Mouse (Mus musculus): Measurements from ENCODE around the gene Mfap3l.
"Not testable (repeated sequence)": the region's sequence is repeated elsewhere in the genome, so short reads cannot be mapped to it uniquely, and the experiment has no call there.

The Mfap3l gene

DNA sequence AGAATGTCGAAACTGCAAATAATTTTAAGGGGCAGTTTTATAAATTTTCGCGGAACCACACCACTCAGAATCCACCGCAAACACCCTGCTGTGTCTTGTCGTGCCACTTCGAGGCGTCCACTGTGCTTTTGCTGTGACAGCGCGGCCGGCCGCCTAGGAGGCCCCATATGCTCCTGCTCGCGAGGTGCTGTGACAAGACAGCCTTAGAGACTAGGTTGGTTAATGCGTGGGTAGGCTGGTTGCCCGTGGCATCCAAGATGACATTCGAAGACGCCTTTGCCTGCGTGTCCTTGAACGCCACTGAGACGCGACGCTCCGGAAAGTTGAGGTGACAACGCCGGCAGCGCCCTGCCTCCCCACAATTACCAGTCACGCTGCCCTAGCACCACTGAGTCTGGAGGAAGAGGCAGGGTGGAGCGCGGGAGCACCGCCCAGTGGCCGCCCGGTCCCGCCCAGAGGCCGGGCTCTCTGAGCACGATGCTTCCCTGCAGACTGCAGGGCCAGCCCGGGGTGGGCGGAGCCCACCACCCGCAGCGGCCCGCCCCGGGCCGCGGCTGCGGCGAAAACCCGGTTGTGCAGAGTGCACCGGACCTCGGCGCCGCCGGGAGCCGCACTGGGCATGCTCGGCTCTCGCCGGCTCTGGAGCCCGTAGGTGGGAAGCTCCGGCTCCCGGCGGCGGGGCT lies at the start of gene Mfap3l:
Gene Mfap3l, plus strand, starts transcription at position 578 of the 683 bp plus-strand sequence.
- peak; percentile 86 for DNase-seq (ENCODE audit: low spot score)

GRCm38 (mm10) chr8:60583369-60583768 lies 49.3 kb upstream of the Mfap3l start:
- no peak for DNase-seq (ENCODE audit: low spot score)

DNA sequence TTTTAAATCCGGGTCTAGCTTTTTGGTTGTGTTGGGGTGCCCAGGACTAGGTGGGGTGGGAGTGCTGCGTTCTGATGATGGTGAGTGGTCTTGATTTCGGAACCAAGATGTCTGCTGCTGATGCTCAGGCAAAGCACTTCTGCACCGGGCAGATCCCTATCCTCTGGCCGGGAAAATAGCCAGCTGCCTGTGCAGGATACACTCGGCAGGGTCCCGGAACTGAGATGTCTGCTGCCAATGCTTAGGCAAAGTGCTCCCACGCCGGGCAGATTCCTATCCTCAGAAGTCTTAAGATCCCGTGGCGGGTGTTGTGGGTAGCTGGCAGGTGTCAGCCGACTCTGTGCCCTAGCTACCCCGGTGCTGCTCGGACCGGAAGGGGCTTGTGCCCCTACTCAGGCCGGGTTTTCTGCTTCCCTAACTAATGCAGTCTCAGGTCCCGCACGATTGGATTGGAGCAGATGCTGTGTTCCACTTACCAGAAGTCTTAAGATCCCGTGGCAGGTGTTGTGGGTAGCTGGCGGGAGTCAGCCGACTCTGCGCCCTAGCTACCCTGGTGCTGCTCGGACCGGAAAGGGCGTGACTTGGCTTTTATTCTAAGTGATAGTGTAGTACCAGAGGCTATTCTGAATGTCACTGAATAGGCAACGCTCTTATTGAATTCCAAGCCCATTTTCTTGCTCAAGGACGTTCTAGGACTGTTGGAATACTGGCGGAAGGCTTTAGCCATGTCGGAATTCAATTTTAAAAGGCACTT lies 41.1 kb upstream of the Mfap3l start:
- DNase-seq (ENCODE audit: low spot score) = not testable (repeated sequence)

GRCm38 (mm10) chr8:60594761-60595160 lies 37.9 kb upstream of the Mfap3l start:
- peak; percentile 21 for DNase-seq (ENCODE audit: low spot score)

DNA sequence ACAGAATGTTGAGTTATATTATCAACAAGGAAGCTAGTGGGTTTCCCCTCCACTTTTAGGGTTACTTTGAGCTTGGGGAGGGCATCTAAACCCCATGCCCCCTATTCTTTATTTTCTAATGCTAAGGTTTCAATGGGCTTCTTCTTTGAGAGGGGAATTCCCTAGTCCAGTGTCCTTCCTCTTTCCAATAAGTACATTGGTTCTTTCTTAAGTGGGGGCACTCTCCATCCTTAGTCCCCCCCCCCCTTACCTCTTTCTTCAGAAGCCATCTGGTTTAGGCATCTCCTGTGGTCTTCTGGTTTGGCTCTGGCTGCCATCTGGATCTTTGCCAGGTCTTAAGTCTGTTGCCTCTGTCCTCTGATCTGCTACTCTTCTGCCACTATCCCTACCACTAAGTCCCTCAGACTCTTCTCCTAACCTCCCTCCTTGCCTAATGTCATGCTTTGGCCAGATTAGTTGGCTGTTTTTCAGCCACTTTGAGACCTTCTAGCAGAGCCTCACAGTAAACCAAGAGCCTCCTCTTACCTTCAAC lies 21.0 kb upstream of the Mfap3l start:
- no peak for DNase-seq (ENCODE audit: low spot score)

DNA sequence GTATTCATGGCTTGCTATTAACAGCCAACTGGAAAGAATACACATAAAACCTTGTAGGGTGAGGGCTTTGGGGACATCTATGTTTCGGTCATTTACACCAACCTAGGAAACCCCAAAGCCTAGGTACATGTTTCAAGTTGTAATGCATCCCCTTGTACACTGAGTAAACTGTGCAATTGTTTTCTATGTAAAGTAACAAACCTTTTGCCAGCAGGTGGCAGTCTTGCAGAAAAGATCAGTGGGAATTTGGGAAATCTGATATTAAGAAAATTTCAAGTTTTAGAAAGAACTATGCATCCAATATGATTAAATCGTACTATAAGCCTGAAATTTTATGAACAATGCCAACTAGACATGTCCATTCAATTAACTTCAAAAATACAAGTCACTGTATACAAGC lies 15.7 kb upstream of the Mfap3l start:
- peak; percentile 71 for DNase-seq (ENCODE audit: low spot score)

- no peak for DNase-seq (ENCODE audit: low spot score)
These were observed 11.1 kb upstream of the Mfap3l start for GRCm38 (mm10) chr8:60621561-60621960.

GRCm38 (mm10) chr8:60622056-60622455 lies 10.6 kb upstream of the Mfap3l start:
- no peak for DNase-seq (ENCODE audit: low spot score)

- no peak for DNase-seq (ENCODE audit: low spot score)
These were observed 9.2 kb upstream of the Mfap3l start for GRCm38 (mm10) chr8:60623438-60623837.

- no peak for DNase-seq (ENCODE audit: low spot score)
These were observed 7.9 kb upstream of the Mfap3l start for GRCm38 (mm10) chr8:60624722-60625121.

DNA sequence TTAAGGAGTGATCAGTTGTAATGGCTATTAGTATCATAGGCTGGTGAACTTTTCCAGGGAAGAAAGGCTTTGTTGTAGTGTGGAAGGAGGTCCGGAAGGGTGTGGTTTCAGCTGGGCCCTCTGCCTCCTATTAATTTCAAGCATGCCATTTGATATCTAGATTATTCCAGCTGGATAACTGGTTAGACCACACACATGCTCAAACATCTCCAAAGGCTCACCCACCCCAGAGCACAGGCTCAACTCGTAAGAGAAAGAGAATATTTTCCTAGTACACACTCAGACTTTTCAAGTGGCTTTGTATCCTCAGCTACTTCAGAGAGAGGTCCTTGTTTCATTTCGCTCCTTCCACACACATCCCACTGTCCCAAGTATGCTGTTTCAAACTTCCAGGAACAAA lies 4.7 kb upstream of the Mfap3l start:
- DNase-seq (ENCODE audit: low spot score) = no peak

GRCm38 (mm10) chr8:60629059-60629458 lies 3.6 kb upstream of the Mfap3l start:
- no peak for DNase-seq (ENCODE audit: low spot score)

- peak; percentile 62 for DNase-seq (ENCODE audit: low spot score)
These were observed 1.1 kb upstream of the Mfap3l start for GRCm38 (mm10) chr8:60631504-60631934.

DNA sequence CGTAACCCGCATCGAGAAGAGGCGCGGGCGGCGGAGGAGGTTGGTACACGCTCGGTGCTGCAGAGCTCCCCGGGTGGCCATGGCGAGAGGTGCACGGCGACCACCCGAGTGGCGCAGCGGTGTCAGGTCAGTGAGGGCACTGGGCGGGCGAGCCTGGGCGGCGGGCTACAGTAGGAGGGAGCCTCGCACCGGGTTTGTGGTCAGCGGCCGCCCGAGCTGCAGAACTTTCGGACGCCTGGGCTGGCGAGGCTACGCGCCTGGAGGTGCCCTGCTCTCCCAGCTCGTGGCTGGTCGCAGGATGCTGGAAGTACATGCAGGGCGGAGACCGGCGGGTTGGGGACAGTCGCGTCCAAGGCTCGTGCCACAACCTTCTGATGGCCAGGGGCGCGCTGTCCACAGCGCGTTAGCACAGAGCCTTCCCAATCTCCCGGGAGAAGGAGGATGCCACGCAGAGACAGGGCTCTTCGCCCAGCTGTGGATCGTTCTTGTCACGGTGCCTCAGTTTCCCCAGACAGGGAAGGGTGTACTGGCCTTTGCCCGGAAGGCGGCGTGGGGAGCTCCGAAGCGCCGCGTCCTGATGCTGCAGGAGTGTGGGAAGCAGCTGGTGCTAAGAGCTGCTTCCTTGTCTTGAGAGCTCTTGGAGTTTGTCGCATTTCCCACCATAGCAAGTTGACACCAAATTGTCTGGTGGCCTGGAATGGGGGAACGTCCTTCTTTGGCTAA lies 467 bp downstream of the Mfap3l start:
- DNase-seq (ENCODE audit: low spot score) = no peak

- no peak for DNase-seq (ENCODE audit: low spot score)
These were observed 2.3 kb downstream of the Mfap3l start for GRCm38 (mm10) chr8:60634921-60635320.

GRCm38 (mm10) chr8:60635846-60636245 lies 3.2 kb downstream of the Mfap3l start:
- no peak for DNase-seq (ENCODE audit: low spot score)

DNA sequence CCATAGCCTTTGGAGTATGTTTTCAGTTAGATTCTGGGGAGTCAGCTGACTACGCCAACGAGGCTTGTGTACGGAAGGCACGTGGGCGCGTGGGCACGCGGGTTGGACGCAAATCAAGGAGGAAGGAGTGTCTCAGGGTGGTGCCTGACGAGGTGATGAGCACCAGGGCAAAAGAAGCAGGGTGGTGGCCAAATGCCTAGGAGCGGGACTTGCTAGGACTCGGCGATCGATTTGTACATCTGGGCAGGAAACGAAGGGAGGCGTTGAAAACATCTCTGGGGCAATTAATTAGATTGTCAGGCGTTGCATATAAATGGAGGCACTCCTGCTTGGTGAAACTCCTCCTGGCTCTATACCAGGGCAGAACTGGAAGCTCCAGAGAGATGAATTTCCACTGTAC lies 7.4 kb downstream of the Mfap3l start:
- DNase-seq (ENCODE audit: low spot score) = no peak

DNA sequence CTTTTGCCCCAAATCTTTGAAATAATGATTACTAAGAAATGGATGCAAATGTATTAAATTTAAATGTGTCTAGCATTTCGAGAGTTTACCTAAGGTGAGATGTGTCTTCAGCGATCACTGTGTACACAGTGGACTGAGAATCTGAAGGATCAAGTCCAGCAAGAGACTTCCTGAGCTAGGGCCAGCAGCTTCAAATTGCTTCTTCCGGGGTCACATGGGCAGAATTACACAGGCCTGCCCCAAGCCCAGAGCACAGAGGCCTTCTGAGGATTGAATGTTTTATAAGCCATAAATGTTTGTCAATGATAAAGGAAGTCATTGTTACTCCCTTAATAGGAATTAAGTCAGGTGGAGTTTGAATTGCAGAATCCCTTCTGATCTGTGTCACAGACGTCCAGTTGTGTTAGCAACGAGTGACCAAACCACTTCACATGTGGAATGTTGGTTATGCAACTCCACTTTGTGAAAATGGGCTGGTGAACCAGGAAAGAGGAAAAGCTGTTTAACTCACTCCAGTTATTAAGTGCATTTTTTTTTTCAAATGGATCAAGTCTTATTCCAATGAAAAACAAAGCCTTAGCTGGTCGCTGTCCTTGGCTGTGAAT lies 10.9 kb downstream of the Mfap3l start:
- no peak for DNase-seq (ENCODE audit: low spot score)

DNA sequence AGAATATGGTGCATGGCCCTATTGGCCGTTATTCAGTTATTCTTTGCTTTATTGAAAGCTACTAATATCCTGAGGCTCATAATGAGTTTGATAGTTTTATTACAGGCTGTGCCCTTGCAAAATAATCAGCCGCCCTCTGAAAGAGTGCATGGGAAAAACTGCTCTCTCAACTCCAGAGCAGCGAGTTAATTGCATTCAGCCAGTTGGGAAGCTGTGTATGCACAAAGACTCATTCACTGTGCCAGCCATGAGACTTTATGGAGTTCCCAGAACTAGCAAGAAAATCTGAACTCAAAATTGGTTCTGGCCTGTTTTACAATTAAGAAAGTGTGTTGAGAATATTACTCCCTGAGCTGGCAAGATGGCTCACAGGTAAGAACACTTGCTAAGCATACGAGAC lies 12.5 kb downstream of the Mfap3l start:
- no peak for DNase-seq (ENCODE audit: low spot score)

DNA sequence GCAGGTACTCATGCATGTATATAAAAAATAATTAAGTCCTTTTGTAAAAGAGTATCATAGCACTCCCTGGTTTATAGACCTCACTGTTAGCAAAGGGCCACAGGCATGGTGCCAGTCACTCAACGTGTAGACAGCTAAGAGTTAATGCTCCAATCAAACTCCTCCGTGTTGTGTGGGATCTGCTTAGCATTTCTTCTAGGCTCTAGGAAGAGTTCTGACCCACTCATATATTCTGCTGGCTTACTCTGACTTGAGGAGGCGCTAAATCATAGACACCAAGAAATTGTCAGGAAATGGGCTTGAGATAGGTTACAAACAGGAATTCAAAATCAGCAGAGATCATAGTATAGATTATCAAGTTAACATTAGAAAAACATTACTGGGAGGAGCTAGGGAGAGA lies 13.3 kb downstream of the Mfap3l start:
- no peak for DNase-seq (ENCODE audit: low spot score)

- no peak for DNase-seq (ENCODE audit: low spot score)
These were observed 14.7 kb downstream of the Mfap3l start for GRCm38 (mm10) chr8:60647291-60647690.

GRCm38 (mm10) chr8:60649081-60649480 lies 16.5 kb downstream of the Mfap3l start:
- no peak for DNase-seq (ENCODE audit: low spot score)
